Mouse (Mus musculus) liver, embryonic 14.5 days (tissue): ENCODE results near the gene Hmcn1. TPM values are rescaled to one million over a fixed set of nuclear protein-coding genes. Genes with fewer than 3 reads are reported as not detected.

ENCODE experiments used
- ATAC-seq: fragments of 200-750 bp; cut with Nextera tagmentation; 2 replicates; pipeline ENCODE4 v1.8.0; 2017; ENCODE audit warnings: moderate number of reproducible peaks, mild to moderate bottlenecking, moderate library complexity; ENCODE audit not compliant: insufficient read depth
- DNase-seq, 3 experiments: peaks; one replicate each; pipeline ENCODE4 v3.0.0-alpha.2; 2012 to 2013; ENCODE audit warnings: low read depth in 3 of 3, low spot score in 3 of 3
- H3K27ac ChIP-seq: fragments of 300-500 bp; sonication (generic); 2 replicates; pipeline ENCODE4 v1.5.1; 2014; ENCODE audit warnings: moderate library complexity, mild to moderate bottlenecking, control low read depth, inconsistent platforms
- H3K27me3 ChIP-seq: fragments of 300-500 bp; sonication (generic); 2 replicates; pipeline ENCODE4 v1.6.1; 2014; ENCODE audit warnings: mild to moderate bottlenecking, low read length, moderate library complexity; ENCODE audit not compliant: control insufficient read depth, insufficient read depth
- H3K36me3 ChIP-seq: fragments of 300-500 bp; sonication (generic); replicated peaks from 2 replicates; pipeline ENCODE4 v1.6.1; 2014; ENCODE audit warnings: low read depth; ENCODE audit not compliant: control insufficient read depth, insufficient read depth
- H3K4me1 ChIP-seq, 2 experiments: fragments of 200-500 bp in 1 of 2; fragments of 300-500 bp in 1 of 2; sonication (generic) in 1 of 2; replicated peaks; 2 replicates each; pipeline ENCODE4 v1.6.1; 2012 to 2014; ENCODE audit warnings: antibody characterized with exemption in 1 of 2, inconsistent platforms in 1 of 2, low read length in 1 of 2; ENCODE audit not compliant: control insufficient read depth in 2 of 2, insufficient read depth in 2 of 2
- H3K4me2 ChIP-seq: fragments of 300-500 bp; sonication (generic); 2 replicates; pipeline ENCODE4 v1.6.1; 2014; ENCODE audit warnings: low read depth, mild to moderate bottlenecking, control low read depth, moderate library complexity
- H3K4me3 ChIP-seq, 2 experiments: fragments of 200-500 bp in 1 of 2; fragments of 300-500 bp in 1 of 2; sonication (generic) in 1 of 2; 2 replicates each; pipeline ENCODE4 v1.5.1; 2012 to 2014; ENCODE audit warnings: low read depth in 2 of 2, low read length in 2 of 2, mild to moderate bottlenecking in 2 of 2, control low read depth in 1 of 2, inconsistent platforms in 1 of 2, moderate library complexity in 1 of 2; ENCODE audit not compliant: insufficient read depth in 1 of 2
- H3K9ac ChIP-seq: fragments of 300-500 bp; sonication (generic); replicated peaks from 2 replicates; pipeline ENCODE4 v1.6.1; 2014; ENCODE audit warnings: mild to moderate bottlenecking, control low read depth, moderate library complexity
- H3K9me3 ChIP-seq: fragments of 300-500 bp; sonication (generic); 2 replicates; pipeline ENCODE4 v1.6.1; 2016; ENCODE audit warnings: low read length, mixed read lengths; ENCODE audit not compliant: control insufficient read depth
- CTCF ChIP-seq: IDR thresholded peaks from 2 replicates; pipeline ENCODE4 v1.5.1; 2016; ENCODE audit warnings: antibody characterized with exemption, low read depth, control low read depth
- EP300 ChIP-seq: IDR thresholded peaks from 2 replicates; pipeline ENCODE4 v1.6.1; 2016; ENCODE audit warnings: antibody characterized with exemption, low read depth
- WGBS: fragments of 180-500 bp; shearing (Covaris S2); extraction: QIAGEN DNeasy Blood & Tissue Kit; methylation state at CpG from one replicate; pipeline ENCODE4 v1.1.7; 2014; ENCODE audit not compliant: insufficient replicate concordance; 5-methylcytosine and 5-hydroxymethylcytosine counted together
- polyA plus RNA-seq, 2 experiments: library from polyadenylated mRNA; depleted of rRNA in 1 of 2; stranded (reverse) in 1 of 2; unstranded in 1 of 2; fragments of >200 nt; fragmentation: Nextera tagmentation in 1 of 2; extraction: Ambion mirVana in 1 of 2; gene quantifications; 2 replicates each; pipeline versions ENCODE4 v1.2.1 to v1.2.3; 2012 to 2014

Hmcn1 gene
- polyA plus RNA-seq, 2 experiments, result 2.3 to 3.3 TPM

DNA sequence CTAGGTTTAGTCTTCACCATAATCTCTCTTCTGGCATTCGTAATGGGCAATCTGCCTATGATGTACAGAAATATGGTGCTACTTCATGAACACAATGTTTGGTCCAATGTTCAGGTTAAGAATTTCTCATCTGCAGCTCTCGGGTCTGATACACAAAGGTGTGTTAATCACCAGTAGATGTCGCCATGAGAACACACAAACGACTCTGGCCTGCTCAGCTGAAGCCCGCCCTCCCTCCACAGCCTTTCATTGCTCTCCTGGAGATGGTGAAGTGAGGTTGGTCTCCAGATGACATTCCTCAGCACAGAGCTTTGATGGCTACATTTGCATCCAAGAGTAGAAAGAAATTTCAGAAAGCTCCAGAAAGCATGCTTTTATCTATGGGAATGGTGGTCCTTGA is 453.0 kb downstream of the Hmcn1 start:
- Histone ChIP-seq H3K9me3 (no peaks in the 10 kb centered on the region), H3K27ac (no peak overlapping the region), H3K4me1 (no peaks in the 10 kb centered on the region), H3K4me2 (no peak overlapping the region), H3K36me3 (no peaks in the 10 kb centered on the region), H3K27me3 (no peaks in the 10 kb centered on the region), H3K9ac (no peak overlapping the region), H3K4me3 (no peak overlapping the region)
- ATAC-seq (no peak), DNase-seq (peak in 1 of 3 experiments; percentile 4)
- TF ChIP-seq CTCF (peak; percentile 53), EP300 (no peak)
- WGBS, result 6% methylated on average over 5 of the region's 5 CpGs

DNA sequence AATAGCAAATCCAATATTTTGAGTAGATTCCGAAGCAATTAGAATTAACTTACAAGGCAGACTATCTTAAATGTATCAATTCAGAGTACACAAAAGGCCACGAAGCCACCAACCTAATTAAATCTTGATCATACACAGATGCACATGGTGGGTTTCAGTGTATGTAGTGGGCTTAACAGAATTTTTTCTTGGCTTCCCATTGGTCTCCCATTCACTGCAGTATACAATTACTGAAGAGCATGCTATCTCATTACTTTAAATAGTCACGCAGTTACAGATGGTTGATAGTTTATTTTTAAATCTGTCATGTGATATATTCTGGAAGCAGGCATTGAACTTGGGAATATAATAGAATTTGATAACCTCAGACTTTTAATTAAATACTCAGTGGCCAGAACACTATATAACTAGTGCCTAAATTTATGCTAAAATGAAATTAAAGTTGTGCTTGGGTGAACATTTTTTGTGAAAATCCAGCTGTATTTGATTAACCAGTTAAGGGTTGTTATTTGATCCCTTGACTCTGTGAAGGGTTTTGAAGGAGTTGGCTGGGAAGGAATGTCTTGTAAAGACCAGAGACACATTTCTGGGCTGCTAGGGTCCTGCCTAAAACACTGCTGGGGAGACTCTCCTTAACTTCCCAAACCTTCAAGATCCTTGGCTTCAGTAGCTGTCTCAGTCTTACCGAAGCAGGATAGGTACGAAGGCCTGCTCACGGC is 455.7 kb downstream of the Hmcn1 start:
- H3K4me3 ChIP-seq, result no peak overlapping the region
- ATAC-seq (no peak), DNase-seq (no peak)
- H3K27me3 ChIP-seq, result no peaks in the 10 kb centered on the region
- H3K36me3 ChIP-seq, result no peaks in the 10 kb centered on the region
- H3K4me1 ChIP-seq, result no peaks in the 10 kb centered on the region
- WGBS, result 65% methylated on average over 6 of the region's 6 CpGs
- H3K27ac ChIP-seq, result no peak overlapping the region
- no peak for TF ChIP-seq CTCF
- TF ChIP-seq EP300, result no peak
- H3K9me3 ChIP-seq, result no peaks in the 10 kb centered on the region
- no peak overlapping the region for H3K4me2 ChIP-seq
- no peak overlapping the region for H3K9ac ChIP-seq

DNA sequence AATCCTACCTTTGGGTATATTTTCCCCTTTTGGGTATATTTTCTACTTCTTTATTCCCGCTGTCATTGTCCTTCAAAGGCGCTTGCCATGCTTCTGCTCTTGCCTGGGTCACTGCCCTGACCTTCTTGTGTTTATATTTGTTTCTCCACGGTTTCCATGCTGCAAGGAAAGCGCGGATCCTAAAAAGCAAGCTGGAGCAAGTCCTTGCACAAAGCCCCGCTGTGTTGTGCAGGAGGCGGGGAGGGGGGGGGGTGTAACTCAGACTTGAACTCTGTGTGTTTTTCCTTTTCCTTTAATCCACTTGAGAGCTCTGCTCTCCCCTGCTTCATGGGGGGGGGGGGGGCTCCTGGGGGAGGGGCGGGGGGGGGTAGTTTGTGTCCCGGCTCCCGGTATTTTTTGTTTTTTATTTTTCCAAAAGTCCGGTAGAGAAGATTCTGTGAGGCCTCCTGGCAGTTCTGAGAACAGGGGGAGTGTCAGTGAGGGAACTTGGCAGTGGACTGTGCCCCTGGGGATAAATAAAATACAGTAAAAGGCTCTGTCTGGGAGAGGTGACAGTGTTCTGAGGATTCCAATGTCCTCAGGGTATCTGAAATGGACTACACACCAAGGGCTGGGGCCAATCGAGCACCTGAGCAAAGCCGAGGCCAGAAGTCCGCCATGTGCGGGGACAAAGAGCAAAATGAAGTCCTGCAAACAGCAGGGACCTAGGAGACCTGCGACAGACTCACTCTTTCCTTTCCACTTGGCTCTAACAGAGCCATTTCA is 457.3 kb downstream of the Hmcn1 start:
- Histone ChIP-seq H3K27ac (no peak overlapping the region), H3K4me2 (no peak overlapping the region), H3K4me3 (no peak overlapping the region), H3K9me3 (no peaks in the 10 kb centered on the region), H3K36me3 (no peaks in the 10 kb centered on the region), H3K9ac (no peak overlapping the region), H3K27me3 (no peaks in the 10 kb centered on the region), H3K4me1 (no peaks in the 10 kb centered on the region)
- no peak for ATAC-seq
- WGBS, result 55% methylated on average over 16 of the region's 16 CpGs
- TF ChIP-seq EP300 (no peak), CTCF (no peak)
- no peak for DNase-seq

DNA sequence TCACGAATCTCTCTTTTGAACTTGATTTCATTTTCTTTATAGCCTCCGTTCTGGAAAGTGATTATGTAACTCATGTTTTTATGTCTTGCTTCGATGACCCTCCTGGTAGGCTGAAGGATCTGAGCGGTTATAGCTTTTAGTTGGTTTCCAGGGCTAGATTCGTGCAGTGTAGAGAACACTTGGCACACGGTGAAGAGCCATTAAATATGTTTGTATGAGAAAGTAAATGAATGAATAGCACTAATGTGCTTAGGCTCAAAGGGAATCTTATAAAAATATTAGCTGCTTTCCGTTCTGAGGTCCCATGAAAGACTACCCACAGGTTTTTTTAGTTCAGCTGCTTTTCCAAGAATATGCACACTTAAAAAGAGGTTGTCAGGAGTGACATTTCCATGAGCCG is 458.6 kb downstream of the Hmcn1 start:
- Histone ChIP-seq H3K36me3 (no peaks in the 10 kb centered on the region), H3K4me3 (no peak overlapping the region), H3K27ac (no peak overlapping the region), H3K4me1 (no peaks in the 10 kb centered on the region), H3K9ac (no peak overlapping the region), H3K27me3 (no peaks in the 10 kb centered on the region), H3K9me3 (no peaks in the 10 kb centered on the region), H3K4me2 (no peak overlapping the region)
- whole genome bisulfite sequencing, result 71% methylated on average over 8 of the region's 8 CpGs
- TF ChIP-seq CTCF (no peak), EP300 (no peak)
- ATAC-seq (no peak), DNase-seq (no peak)

DNA sequence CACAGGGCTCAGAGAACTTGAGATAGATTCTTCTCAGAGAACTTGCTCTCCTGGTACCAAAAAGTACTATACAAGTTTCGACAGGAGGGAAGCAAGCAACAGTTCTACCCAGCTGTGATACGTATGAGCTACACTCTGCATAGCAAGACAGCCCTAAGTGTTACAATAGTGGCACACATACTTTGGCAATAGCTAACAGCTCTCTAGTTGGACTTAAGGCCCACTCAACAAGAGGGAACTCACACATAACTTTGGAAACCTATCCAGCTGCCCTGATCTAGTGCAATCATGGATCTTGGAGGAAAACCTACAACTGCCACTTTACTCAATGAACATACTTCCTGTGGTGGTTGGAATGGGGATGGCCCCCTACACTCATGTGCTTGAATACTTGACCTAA is 480.2 kb downstream of the Hmcn1 start:
- no peak overlapping the region for H3K9ac ChIP-seq
- H3K36me3 ChIP-seq, result no peaks in the 10 kb centered on the region
- no peak for DNase-seq
- H3K4me2 ChIP-seq, result no peak overlapping the region
- no peak overlapping the region for H3K27ac ChIP-seq
- 50% methylated on average over 2 of the region's 2 CpGs for WGBS
- no peak for ATAC-seq
- no peak overlapping the region for H3K4me3 ChIP-seq
- H3K27me3 ChIP-seq, result no peaks in the 10 kb centered on the region
- no peaks in the 10 kb centered on the region for H3K9me3 ChIP-seq
- TF ChIP-seq CTCF (no peak), EP300 (no peak)
- H3K4me1 ChIP-seq, result no peaks in the 10 kb centered on the region

Other genes with a start within 250 kb of the Hmcn1 start
- gene Gm47985, start 189.1 kb upstream of the Hmcn1 start, polyA plus RNA-seq (2012; rRNA removed), result 2.0 and 2.1 TPM in 2 replicates
- gene Gm47985, start 189.1 kb upstream of the Hmcn1 start, polyA plus RNA-seq (2014; fragmentation: Nextera tagmentation; extraction: Ambion mirVana), result 1.7 and 2.2 TPM in 2 replicates
- gene Gm8947, start 198.9 kb upstream of the Hmcn1 start, polyA plus RNA-seq (2012; rRNA removed), result 0.92 and 1.4 TPM in 2 replicates
- gene Gm8947, start 198.9 kb upstream of the Hmcn1 start, polyA plus RNA-seq (2014; fragmentation: Nextera tagmentation; extraction: Ambion mirVana), result 0.45 and 1.2 TPM in 2 replicates
- gene Gm47995, start 205.0 kb upstream of the Hmcn1 start, polyA plus RNA-seq (2012; rRNA removed), result 0.88 and 1.1 TPM in 2 replicates
- 0.71 and 0.76 TPM in 2 replicates for gene Gm47995, start 205.0 kb upstream of the Hmcn1 start, polyA plus RNA-seq (2014; fragmentation: Nextera tagmentation; extraction: Ambion mirVana)
- gene 3110040M04Rik, start 210.7 kb upstream of the Hmcn1 start, polyA plus RNA-seq (2012; rRNA removed), result 1.2 and 1.5 TPM in 2 replicates
- gene 3110040M04Rik, start 210.7 kb upstream of the Hmcn1 start, polyA plus RNA-seq (2014; fragmentation: Nextera tagmentation; extraction: Ambion mirVana), result 1.2 and 1.3 TPM in 2 replicates
- 0.42 and 0.52 TPM in 2 replicates for gene Gm47996, start 216.7 kb upstream of the Hmcn1 start, polyA plus RNA-seq (2012; rRNA removed)
- 0.46 TPM in 1 of 2 replicates, not detected in the other for gene Gm47996, start 216.7 kb upstream of the Hmcn1 start, polyA plus RNA-seq (2014; fragmentation: Nextera tagmentation; extraction: Ambion mirVana)